Mouse (Mus musculus): Measurements from ENCODE around the gene Ints7.

The Ints7 gene

GRCm38 (mm10) chr1:191632511-191633095 is 57.2 kb downstream of the Ints7 start:
- DNase-seq (ENCODE audit: low spot score in 2 of 2): no peak

GRCm38 (mm10) chr1:191634116-191634515 is 58.7 kb downstream of the Ints7 start:
- DNase-seq (ENCODE audit: low spot score in 2 of 2): no peak

- peak in 1 of 2 experiments; percentile 28 for DNase-seq (ENCODE audit: low spot score in 2 of 2)
Observed at GRCm38 (mm10) chr1:191638404-191638803, 63.0 kb downstream of the Ints7 start.

GRCm38 (mm10) chr1:191639200-191639807 is 63.9 kb downstream of the Ints7 start:
- DNase-seq (ENCODE audit: low spot score in 2 of 2): peak; percentile 42 to 70

GRCm38 (mm10) chr1:191640146-191640545 is 64.7 kb downstream of the Ints7 start:
- no peak for DNase-seq (ENCODE audit: low spot score in 2 of 2)

- no peak for DNase-seq (ENCODE audit: low spot score in 2 of 2)
Observed at GRCm38 (mm10) chr1:191640848-191641247, 65.4 kb downstream of the Ints7 start.

GRCm38 (mm10) chr1:191641438-191641837 is 66.0 kb downstream of the Ints7 start:
- DNase-seq (ENCODE audit: low spot score in 2 of 2): no peak

GRCm38 (mm10) chr1:191642903-191643302 is 67.5 kb downstream of the Ints7 start:
- DNase-seq (ENCODE audit: low spot score in 2 of 2): no peak

- no peak for DNase-seq (ENCODE audit: low spot score in 2 of 2)
Observed at GRCm38 (mm10) chr1:191645921-191646320, 70.5 kb downstream of the Ints7 start.

GRCm38 (mm10) chr1:191647590-191647989 is 72.2 kb downstream of the Ints7 start:
- no peak for DNase-seq (ENCODE audit: low spot score in 2 of 2)

- DNase-seq (ENCODE audit: low spot score in 2 of 2): no peak
Observed at GRCm38 (mm10) chr1:191659441-191659840, 84.0 kb downstream of the Ints7 start.

- no peak for DNase-seq (ENCODE audit: low spot score in 2 of 2)
Observed at GRCm38 (mm10) chr1:191661019-191661796, 85.8 kb downstream of the Ints7 start.

- peak in 1 of 2 experiments; percentile 40 for DNase-seq (ENCODE audit: low spot score in 2 of 2)
Observed at GRCm38 (mm10) chr1:191662178-191662898, 86.9 kb downstream of the Ints7 start.

- DNase-seq (ENCODE audit: low spot score in 2 of 2): no peak
Observed at GRCm38 (mm10) chr1:191662899-191663500, 87.6 kb downstream of the Ints7 start.

- no peak for DNase-seq (ENCODE audit: low spot score in 2 of 2)
Observed at GRCm38 (mm10) chr1:191663603-191664002, 88.2 kb downstream of the Ints7 start.

GRCm38 (mm10) chr1:191666351-191666750 is 90.9 kb downstream of the Ints7 start:
- DNase-seq (ENCODE audit: low spot score in 2 of 2): no peak

GRCm38 (mm10) chr1:191668030-191668429 is 92.6 kb downstream of the Ints7 start:
- DNase-seq (ENCODE audit: low spot score in 2 of 2): no peak
